Mouse (Mus musculus): Measurements from ENCODE around the gene Sfmbt2.
"Not testable (repeated sequence)": the region's sequence is repeated elsewhere in the genome, so short reads cannot be mapped to it uniquely, and the experiment has no call there.

Sfmbt2 gene

DNA sequence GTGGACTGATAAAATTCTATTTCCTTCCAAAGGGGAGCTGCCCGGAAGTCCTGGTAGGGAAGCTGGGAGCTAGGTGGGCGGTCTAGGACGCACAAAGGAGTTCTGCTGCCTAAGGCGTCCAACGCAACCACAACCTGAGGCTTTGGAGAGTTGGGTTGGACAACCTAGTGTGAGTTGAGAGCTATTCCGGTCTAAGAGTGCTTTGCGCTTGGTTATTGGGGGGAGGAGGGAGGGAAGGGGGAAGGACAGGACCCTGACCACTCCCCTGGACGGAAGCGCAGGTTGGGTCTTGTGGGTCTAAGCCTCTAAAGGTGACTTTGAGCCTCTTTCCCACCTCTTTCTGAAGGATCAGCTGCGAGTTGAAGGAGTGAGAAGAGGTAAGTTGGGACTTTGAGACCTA lies at the start of gene Sfmbt2:
Gene Sfmbt2, plus strand, starts transcription at position 335 of the 400 bp plus-strand sequence.
- no peak for DNase-seq (ENCODE audit: low spot score)

GRCm38 (mm10) chr2:10321093-10321492 lies 49.2 kb upstream of the Sfmbt2 start:
- DNase-seq (ENCODE audit: low spot score), result no peak

GRCm38 (mm10) chr2:10323173-10323572 lies 47.1 kb upstream of the Sfmbt2 start:
- no peak for DNase-seq (ENCODE audit: low spot score)

GRCm38 (mm10) chr2:10324980-10325379 lies 45.3 kb upstream of the Sfmbt2 start:
- no peak for DNase-seq (ENCODE audit: low spot score)

DNA sequence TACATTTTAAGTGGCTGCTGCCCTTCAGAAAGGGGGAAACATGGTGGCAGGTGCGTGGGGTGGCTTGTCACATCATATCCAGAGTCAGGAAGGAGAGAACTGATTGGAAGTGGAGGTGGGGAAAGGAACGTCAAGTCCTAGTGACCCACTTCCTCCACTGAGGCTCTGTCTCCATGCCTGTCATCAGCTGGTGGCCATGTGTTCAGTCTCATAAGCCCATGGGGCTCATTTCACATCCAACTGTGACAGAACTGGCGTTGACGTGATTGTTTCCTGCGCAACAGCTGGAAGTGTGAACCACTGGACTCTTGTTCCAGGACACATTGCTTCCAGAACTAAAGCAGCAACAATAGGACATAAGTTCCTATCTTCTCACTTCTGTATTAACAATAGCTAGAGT lies 40.1 kb upstream of the Sfmbt2 start:
- DNase-seq (ENCODE audit: low spot score), result no peak

DNA sequence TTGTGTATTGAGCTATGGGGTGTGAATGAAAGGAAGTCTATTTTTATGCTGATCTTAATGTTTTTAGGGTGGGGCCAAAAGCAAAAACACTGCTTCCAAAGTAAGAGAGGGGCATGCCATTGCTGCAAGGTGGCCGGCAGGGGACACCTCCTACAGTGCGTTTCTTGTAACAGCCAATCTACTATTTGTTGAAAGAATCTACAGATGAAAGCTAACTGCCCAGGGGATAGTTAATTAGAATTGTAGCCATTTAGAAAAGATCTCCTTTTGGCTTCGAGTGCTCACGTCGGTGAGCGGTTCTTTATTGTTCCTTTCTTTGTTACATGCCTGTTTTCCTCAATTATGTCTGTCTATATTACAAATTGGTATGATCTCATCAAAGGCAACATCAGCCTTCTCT lies 36.0 kb upstream of the Sfmbt2 start:
- DNase-seq (ENCODE audit: low spot score), result no peak

GRCm38 (mm10) chr2:10335037-10335608 lies 35.2 kb upstream of the Sfmbt2 start:
- DNase-seq (ENCODE audit: low spot score), result no peak

DNA sequence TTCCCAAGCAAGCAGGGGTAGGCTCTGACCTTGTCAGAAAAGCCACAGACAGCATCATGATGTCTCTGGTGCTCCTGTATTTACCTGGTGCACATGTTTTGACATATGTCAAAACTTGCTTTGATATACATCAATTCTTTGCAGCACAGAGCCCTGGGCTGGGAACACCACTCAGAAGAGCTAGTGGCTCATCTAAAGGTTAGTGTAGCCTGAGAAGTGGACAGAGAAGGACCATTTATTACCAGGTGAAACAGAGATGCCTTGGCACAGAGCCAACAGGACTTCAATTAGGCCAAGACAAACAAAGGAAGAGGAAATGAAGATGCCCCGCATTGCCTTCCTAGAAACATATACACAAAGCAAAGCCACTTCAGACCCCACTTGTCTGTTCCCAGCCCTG lies 30.3 kb upstream of the Sfmbt2 start:
- DNase-seq (ENCODE audit: low spot score), result no peak

DNA sequence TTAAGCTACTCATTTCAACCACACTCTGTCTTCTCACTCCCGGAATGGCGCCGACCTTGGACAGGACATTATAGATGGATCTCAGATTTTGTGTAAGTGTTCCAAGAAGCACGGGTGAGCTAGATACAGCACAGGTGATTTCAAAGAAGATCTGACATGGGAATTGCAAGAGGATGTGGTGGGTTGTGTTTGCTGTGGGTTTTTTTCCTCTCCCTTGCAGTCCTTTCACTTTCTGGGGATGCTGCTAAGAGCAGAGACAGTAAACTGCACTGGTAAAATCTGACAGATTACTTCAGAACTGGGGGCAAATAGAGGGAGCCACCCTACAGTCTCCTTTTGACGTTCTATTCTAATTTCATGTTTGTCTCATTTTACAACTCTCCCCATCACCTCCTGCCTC lies 26.8 kb upstream of the Sfmbt2 start:
- DNase-seq (ENCODE audit: low spot score), result no peak

- DNase-seq (ENCODE audit: low spot score), result not testable (repeated sequence)
These were observed 26.2 kb upstream of the Sfmbt2 start for GRCm38 (mm10) chr2:10344073-10344472.

DNA sequence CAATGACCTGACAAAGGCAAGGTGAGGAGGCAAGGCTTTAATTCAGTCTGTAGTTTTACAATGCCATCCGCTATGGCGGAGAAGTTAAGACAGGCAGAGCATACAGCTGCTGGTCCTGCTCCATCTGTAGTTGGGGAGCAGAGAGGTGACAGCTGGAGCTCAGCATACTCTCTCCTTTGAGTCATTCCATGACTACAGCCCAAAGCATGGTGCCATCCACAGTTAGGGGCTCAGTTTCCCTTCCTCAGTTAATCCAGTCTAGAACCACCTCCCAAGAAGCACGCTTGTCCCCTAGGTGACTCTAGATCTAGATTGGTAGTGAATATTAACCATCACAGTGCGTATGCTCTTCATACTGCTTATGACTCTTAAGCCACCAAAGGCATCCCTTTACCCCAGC lies 23.1 kb upstream of the Sfmbt2 start:
- DNase-seq (ENCODE audit: low spot score), result no peak

GRCm38 (mm10) chr2:10348036-10348435 lies 22.3 kb upstream of the Sfmbt2 start:
- no peak for DNase-seq (ENCODE audit: low spot score)

- DNase-seq (ENCODE audit: low spot score), result no peak
These were observed 20.0 kb upstream of the Sfmbt2 start for GRCm38 (mm10) chr2:10350266-10350810.

DNA sequence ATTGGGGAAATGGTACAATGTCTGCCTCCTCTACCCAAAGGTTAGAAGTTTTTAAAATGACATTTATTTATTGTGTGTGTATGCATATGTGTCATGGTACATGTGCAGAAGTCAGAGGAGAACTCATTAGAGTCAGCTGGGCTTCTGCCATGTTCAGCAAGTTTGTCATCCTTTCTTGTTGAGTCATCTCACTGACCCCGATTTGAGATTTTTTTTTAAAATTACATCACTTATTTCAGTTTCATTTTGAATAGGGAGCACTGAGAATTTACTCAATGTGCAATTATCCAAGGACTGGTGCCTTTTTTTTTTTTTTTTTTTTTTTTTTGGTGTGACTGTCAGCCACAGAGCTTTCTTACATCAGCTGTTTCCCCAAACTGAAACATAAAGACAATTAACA lies 19.2 kb upstream of the Sfmbt2 start:
- DNase-seq (ENCODE audit: low spot score), result no peak

- DNase-seq (ENCODE audit: low spot score), result no peak
These were observed 17.4 kb upstream of the Sfmbt2 start for GRCm38 (mm10) chr2:10352887-10353286.

- DNase-seq (ENCODE audit: low spot score), result no peak
These were observed 16.4 kb upstream of the Sfmbt2 start for GRCm38 (mm10) chr2:10353889-10354288.

DNA sequence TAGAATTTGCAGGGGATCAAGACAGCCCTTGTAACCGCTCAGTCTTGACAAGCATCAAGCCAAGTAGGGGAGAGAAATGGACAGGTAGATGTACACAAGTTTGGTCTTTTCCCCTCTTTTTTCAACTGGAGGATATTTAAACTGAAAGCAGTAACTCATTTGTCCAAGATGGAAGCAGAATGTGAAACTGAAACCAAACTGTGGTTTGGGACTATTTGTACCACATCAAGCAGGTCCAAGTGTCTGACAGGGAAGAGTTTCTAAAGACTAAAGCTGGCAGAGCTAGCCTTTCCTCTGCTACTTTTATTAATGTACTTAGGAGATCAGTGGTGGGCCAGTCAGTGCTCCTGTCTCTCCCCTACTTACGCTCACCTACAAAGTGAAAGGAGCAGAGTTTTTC lies 10.4 kb upstream of the Sfmbt2 start:
- DNase-seq (ENCODE audit: low spot score), result no peak

- no peak for DNase-seq (ENCODE audit: low spot score)
These were observed 5.2 kb upstream of the Sfmbt2 start for GRCm38 (mm10) chr2:10365081-10365480.

- no peak for DNase-seq (ENCODE audit: low spot score)
These were observed 4.0 kb upstream of the Sfmbt2 start for GRCm38 (mm10) chr2:10366284-10366683.

GRCm38 (mm10) chr2:10369676-10370075 lies 634 bp upstream of the Sfmbt2 start:
- DNase-seq (ENCODE audit: low spot score), result no peak

- DNase-seq (ENCODE audit: low spot score), result no peak
These were observed 563 bp downstream of the Sfmbt2 start for GRCm38 (mm10) chr2:10370687-10371458.

GRCm38 (mm10) chr2:10371459-10371817 lies 1.1 kb downstream of the Sfmbt2 start:
- DNase-seq (ENCODE audit: low spot score), result no peak

GRCm38 (mm10) chr2:10371899-10372298 lies 1.6 kb downstream of the Sfmbt2 start:
- DNase-seq (ENCODE audit: low spot score), result no peak

DNA sequence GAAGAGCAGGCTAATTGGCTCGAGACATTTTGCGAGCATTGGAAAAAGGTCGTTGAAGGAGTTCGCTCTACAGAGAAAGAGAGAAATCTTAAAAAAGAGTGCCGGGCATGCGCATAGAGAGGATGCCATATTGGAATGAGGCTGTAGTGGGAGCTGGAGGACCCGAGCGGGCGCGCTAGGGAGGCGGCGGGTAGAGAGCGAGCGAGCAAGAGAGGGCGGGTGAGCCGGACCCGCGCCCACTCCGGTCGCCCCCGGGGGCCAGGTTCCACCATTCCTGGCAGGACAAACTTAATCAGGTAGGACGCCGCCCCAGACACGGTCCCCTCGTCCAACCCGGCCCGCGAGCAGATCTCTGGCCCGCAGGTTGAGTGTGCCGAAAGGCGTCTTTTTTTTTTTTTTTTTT lies 2.0 kb downstream of the Sfmbt2 start:
- peak; percentile 27 for DNase-seq (ENCODE audit: low spot score)
